Mouse (Mus musculus) heart, adult 2 months (tissue): ENCODE results near the gene Akap6. TPM values are rescaled to one million over a fixed set of nuclear protein-coding genes. Genes with fewer than 3 reads are reported as not detected.

Experiments used
- DNase-seq, 2 experiments: peaks; one replicate each; pipeline ENCODE4 v3.0.0; 2021
- H3K27ac ChIP-seq: fragments of 200-600 bp; 2 replicates; pipeline ENCODE4 v1.8.1; 2022
- H3K27me3 ChIP-seq: fragments of 200-500 bp; 2 replicates; pipeline ENCODE4 v1.6.1; 2012; ENCODE audit warnings: mild to moderate bottlenecking, low read length, inconsistent platforms, mixed read lengths; ENCODE audit not compliant: control insufficient read depth, insufficient read depth
- H3K36me3 ChIP-seq: fragments of 200-500 bp; 2 replicates; pipeline ENCODE4 v1.6.1; 2012; ENCODE audit warnings: low read length, inconsistent platforms; ENCODE audit not compliant: control insufficient read depth, insufficient read depth
- H3K4me1 ChIP-seq: fragments of 200-500 bp; 2 replicates; pipeline ENCODE4 v1.6.1; 2011; ENCODE audit warnings: low read length; ENCODE audit not compliant: control insufficient read depth, insufficient read depth
- H3K4me3 ChIP-seq: fragments of 200-600 bp; 2 replicates; pipeline ENCODE4 v1.8.1; 2022
- H3K79me2 ChIP-seq: fragments of 200-500 bp; replicated peaks from 2 replicates; pipeline ENCODE4 v1.6.1; 2012; ENCODE audit warnings: mild to moderate bottlenecking, inconsistent platforms, low read length, moderate library complexity, mixed read lengths; ENCODE audit not compliant: control insufficient read depth, insufficient read depth
- H3K9ac ChIP-seq: fragments of 200-500 bp; 2 replicates; pipeline ENCODE4 v1.6.1; 2012; ENCODE audit warnings: low read depth, mild to moderate bottlenecking, control low read depth, inconsistent platforms, low read length, mixed read lengths
- CTCF ChIP-seq: fragments of 200-600 bp; IDR thresholded peaks from 2 replicates; pipeline ENCODE4 v1.8.1; 2022; ENCODE audit warnings: antibody characterized with exemption, mild to moderate bottlenecking, moderate library complexity
- EP300 ChIP-seq: fragments of 200-500 bp; IDR thresholded peaks from 2 replicates; pipeline ENCODE4 v1.6.1; 2011; ENCODE audit warnings: low read depth, low read length, control low read depth; ENCODE audit not compliant: insufficient read depth
- POLR2A ChIP-seq: fragments of 200-500 bp; IDR thresholded peaks from 2 replicates; pipeline ENCODE4 v1.6.1; 2011; ENCODE audit warnings: mild to moderate bottlenecking, low read depth, low read length, control low read depth; ENCODE audit not compliant: insufficient read depth
- WGBS: fragments of 180-500 bp; shearing (Covaris S2); methylation state at CpG from one replicate; pipeline ENCODE4 v1.1.7; 2018; 5-methylcytosine and 5-hydroxymethylcytosine counted together
- intact Hi-C: fragments of 180-260 bp; cut with DNase I; formaldehyde crosslinking; loops from one replicate; pipeline ENCODE4 v1.15.1; 2025
- polyA plus RNA-seq: library from polyadenylated mRNA; depleted of rRNA; stranded (reverse); fragments of >200 nt; gene quantifications from 2 replicates; pipeline ENCODE4 v1.2.3, GENCODE M21; 2012
- total RNA-seq, 2 experiments: library from RNA; stranded (reverse); gene quantifications; 2 replicates each; pipeline ENCODE4 v1.2.3; 2021

The Akap6 gene
- total and polyA plus RNA-seq, 3 experiments = 14.1 to 100 (median 94.6) TPM

DNA sequence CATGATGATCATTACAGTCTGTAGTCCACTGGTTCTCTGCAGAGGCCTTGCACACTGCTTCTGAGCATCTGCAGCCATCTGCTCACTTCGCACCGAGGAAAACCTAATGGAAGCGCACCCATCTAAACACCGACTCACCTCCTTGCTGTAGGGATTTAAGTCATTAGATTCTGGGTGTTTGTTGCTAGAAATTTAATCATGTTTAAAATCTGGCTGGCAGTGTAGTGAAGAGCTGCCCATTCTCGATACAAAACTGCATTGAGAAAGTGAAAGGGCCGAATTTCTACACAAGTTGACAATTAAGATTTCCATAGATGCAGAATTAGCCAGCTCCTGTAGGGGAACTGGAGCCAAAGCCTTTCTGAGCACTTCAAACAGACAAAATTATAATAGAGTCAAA lies 361.7 kb downstream of the Akap6 start:
- Histone ChIP-seq H3K4me1 (no peaks in the 10 kb centered on the region), H3K27me3 (no peaks in the 10 kb centered on the region), H3K4me3 (no peak overlapping the region), H3K36me3 (peaks cover 6% of the 10 kb centered on the region; the same call in 1 of the 2 replicates), H3K9ac (no peak overlapping the region), H3K79me2 (no peaks in the 10 kb centered on the region), H3K27ac (no peak overlapping the region)
- 86% methylated on average over 6 of the region's 6 CpGs for WGBS
- intact Hi-C loops = no loop called here
- no peak for TF ChIP-seq CTCF
- no peak for TF ChIP-seq EP300
- no peak for TF ChIP-seq POLR2A
- DNase-seq = no peak

DNA sequence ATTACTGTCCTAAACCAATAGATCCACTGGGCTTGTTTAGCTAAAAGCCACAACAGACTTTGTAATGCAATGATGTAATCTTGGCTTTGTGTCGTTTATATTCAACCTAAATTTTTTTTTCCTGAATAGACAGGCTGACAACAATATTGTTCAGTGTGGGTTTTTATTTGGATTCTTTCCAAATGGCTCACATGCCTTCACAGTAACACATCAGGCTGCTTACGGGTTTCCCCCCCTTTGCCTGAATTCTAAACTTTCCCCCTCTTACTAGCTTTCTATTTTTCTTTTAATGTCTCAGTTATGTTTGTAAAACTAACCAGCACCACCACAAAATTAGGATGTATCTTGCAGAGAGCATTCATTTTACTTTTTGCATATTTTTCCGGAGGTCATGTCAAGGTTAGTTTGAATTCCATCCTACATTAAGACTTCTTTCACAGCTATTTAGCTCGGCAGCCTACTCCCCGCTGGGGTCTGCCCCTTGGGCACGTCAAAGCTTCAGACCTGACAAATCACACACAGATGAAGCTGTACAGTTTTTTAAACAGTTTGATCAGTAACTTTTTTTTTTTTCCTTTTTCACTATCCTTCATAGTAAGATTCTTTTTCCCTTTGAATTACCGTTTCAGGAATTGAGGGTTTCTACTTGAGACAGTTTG lies 362.4 kb downstream of the Akap6 start:
- Histone ChIP-seq H3K27ac (no peak overlapping the region), H3K4me3 (no peak overlapping the region), H3K36me3 (peaks cover 6% of the 10 kb centered on the region; the same call in 1 of the 2 replicates), H3K4me1 (no peaks in the 10 kb centered on the region), H3K9ac (no peak overlapping the region), H3K79me2 (no peaks in the 10 kb centered on the region), H3K27me3 (no peaks in the 10 kb centered on the region)
- no peak for DNase-seq
- TF ChIP-seq CTCF (no peak), POLR2A (no peak), EP300 (no peak)
- WGBS = 33% methylated on average over 7 of the region's 7 CpGs
- intact Hi-C loops = no loop called here

- no peaks in the 10 kb centered on the region for H3K27me3 ChIP-seq
- no peak overlapping the region for H3K4me3 ChIP-seq
- no peak for TF ChIP-seq POLR2A
- TF ChIP-seq EP300 = no peak
- TF ChIP-seq CTCF = no peak
- DNase-seq = no peak
- H3K9ac ChIP-seq = no peak overlapping the region
- H3K79me2 ChIP-seq = no peaks in the 10 kb centered on the region
- no peaks in the 10 kb centered on the region for H3K4me1 ChIP-seq
- intact Hi-C loops = no loop called here
- no peak overlapping the region for H3K27ac ChIP-seq
- peaks cover 6% of the 10 kb centered on the region; the same call in 1 of the 2 replicates for H3K36me3 ChIP-seq
- WGBS = 82% methylated on average over 9 of the region's 9 CpGs
Observed at GRCm38 (mm10) chr12:53063003-53063402, 363.8 kb downstream of the Akap6 start.

DNA sequence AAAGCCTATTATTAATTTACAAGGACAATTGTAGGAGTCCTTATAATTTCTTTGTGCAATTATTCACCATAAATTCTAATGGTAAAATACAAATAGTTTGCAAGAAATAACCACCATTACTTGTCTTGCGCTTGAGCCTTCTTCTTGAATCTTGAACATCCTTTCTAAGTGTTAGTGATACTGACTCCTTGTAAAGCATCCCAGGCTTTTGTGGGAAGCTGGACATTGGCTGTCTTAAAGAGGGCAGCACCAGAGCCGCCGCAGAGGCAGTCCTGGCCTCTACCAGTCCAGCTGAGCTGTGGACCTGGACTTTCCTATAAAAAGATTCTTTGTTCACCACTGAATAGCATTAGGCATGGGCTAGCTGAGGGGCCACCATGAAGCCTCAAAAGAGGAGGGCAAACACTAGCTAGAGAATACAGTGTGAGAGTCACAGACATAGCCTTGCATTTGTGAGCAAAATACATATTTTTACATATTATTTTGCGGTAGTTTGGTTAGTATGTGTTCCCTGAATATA lies 365.1 kb downstream of the Akap6 start:
- Histone ChIP-seq H3K27me3 (no peaks in the 10 kb centered on the region), H3K27ac (no peak overlapping the region), H3K4me1 (no peaks in the 10 kb centered on the region), H3K4me3 (no peak overlapping the region), H3K79me2 (no peaks in the 10 kb centered on the region), H3K9ac (no peak overlapping the region), H3K36me3 (peaks cover 6% of the 10 kb centered on the region; the same call in 1 of the 2 replicates)
- no peak for DNase-seq
- TF ChIP-seq EP300 = no peak
- no peak for TF ChIP-seq POLR2A
- TF ChIP-seq CTCF = no peak
- intact Hi-C loops = no loop called here
- WGBS = 95% methylated on average over 4 of the region's 4 CpGs

GRCm38 (mm10) chr12:53065031-53065785 lies 366.0 kb downstream of the Akap6 start:
- Histone ChIP-seq H3K79me2 (no peaks in the 10 kb centered on the region), H3K9ac (no peak overlapping the region), H3K4me1 (no peaks in the 10 kb centered on the region), H3K27me3 (no peaks in the 10 kb centered on the region), H3K36me3 (peaks cover 6% of the 10 kb centered on the region; the same call in 1 of the 2 replicates), H3K27ac (no peak overlapping the region), H3K4me3 (no peak overlapping the region)
- intact Hi-C loops = no loop called here
- no peak for DNase-seq
- TF ChIP-seq POLR2A (no peak), EP300 (no peak), CTCF (no peak)
- 81% methylated on average over 11 of the region's 11 CpGs for WGBS

- WGBS = 84% methylated on average over 9 of the region's 9 CpGs
- no peak for DNase-seq
- no peaks in the 10 kb centered on the region for H3K27me3 ChIP-seq
- no peaks in the 10 kb centered on the region for H3K4me1 ChIP-seq
- intact Hi-C loops = no loop called here
- peaks cover 4% of the 10 kb centered on the region; the same call in 1 of the 2 replicates for H3K36me3 ChIP-seq
- no peak overlapping the region for H3K9ac ChIP-seq
- H3K79me2 ChIP-seq = no peaks in the 10 kb centered on the region
- H3K27ac ChIP-seq = no peak overlapping the region
- H3K4me3 ChIP-seq = no peak overlapping the region
- TF ChIP-seq EP300 (no peak), CTCF (no peak), POLR2A (no peak)
Observed at GRCm38 (mm10) chr12:53066321-53066720, 367.1 kb downstream of the Akap6 start.
